Mouse (Mus musculus) megakaryocyte, embryonic 14.5 days (primary cell): ENCODE results near the gene Sox6.

Experiments
- FLI1 ChIP-seq: IDR thresholded peaks from 2 replicates; pipeline ENCODE4 v1.6.1; 2012; ENCODE audit warnings: low read length, inconsistent platforms, mixed read lengths
- GATA1 ChIP-seq: IDR thresholded peaks from 3 replicates; pipeline ENCODE4 v1.6.1; 2012; ENCODE audit warnings: mixed read lengths, low read length, inconsistent platforms, borderline replicate concordance

DNA sequence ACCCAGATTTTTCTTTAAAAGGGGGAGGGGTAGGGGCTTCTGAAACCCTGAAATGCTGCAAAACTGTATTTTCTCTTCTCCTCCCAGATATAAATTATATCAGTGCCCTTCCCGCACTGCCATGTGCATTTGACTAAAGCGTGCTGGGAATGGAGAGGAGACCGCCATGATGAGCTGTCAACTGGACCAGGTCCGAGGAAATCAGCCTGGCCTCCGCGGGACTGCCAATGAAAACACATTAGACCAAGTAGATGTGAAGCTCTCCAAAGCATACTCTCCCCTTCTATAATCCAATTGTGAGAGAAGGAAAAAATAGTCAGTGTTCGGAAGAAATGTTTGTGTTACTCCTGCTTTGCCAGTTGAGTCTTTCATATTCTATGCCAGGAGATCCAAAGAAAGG lies 284.4 kb downstream of the Sox6 start:
- TF ChIP-seq GATA1 (no peak), FLI1 (no peak)
